ENCODE assay signal across 15 mouse cellular contexts in genomic region chr5:89911508-89911907, GRCm38 (mm10). TPM values are rescaled to one million over a fixed set of nuclear protein-coding genes. Genes with fewer than 3 reads are reported as not detected.
"Had no signal": no experiment of that assay in that cellular context is flagged by ENCODE, and none has a peak within 500 bp of the region (broad histone marks: within the 10 kb centered on the region; RNA-seq: fewer than 3 reads in every experiment).

No protein-coding gene starts in this region.

- H3K27me3 ChIP-seq: stomach, embryonic 15.5 days had no signal

- H3K9ac ChIP-seq: liver, embryonic 14.5 days; lung, embryonic 14.5 days; midbrain, embryonic 12.5 days; stomach, embryonic 15.5 days had no signal

- H3K4me2 ChIP-seq: lung, embryonic 14.5 days; stomach, embryonic 15.5 days had no signal

- H3K27ac ChIP-seq: liver, embryonic 14.5 days; midbrain, embryonic 12.5 days; stomach, embryonic 15.5 days; stomach, postnatal 0 days had no signal

- H3K4me1 ChIP-seq: stomach, embryonic 15.5 days had no signal

- DNase-seq: lung, adult 18-20 months; lung, embryonic 14.5 days; lung, postnatal 10 days; lung, postnatal 4 days; right cerebral cortex, postnatal 14 days; thymus, adult 2 months; thymus, postnatal 25 days; thymus, postnatal 4 days had no signal

- H3K9me3 ChIP-seq: midbrain, embryonic 10.5 days; midbrain, embryonic 12.5 days; stomach, embryonic 15.5 days had no signal

- H3K4me3 ChIP-seq: midbrain, embryonic 10.5 days; midbrain, embryonic 12.5 days; myocyte; stomach, embryonic 15.5 days had no signal

- H3K36me3 ChIP-seq: midbrain, embryonic 10.5 days; midbrain, embryonic 12.5 days; stomach, embryonic 15.5 days had no signal

RNA-seq across cellular contexts. Expression of gene Adamts3, which starts 28.4 kb away (rescaled TPM):
- total RNA-seq: neutrophil, adult 5-6 weeks had no signal
